Mouse (Mus musculus): ENCODE results near the gene Cpz. TPM values are rescaled to one million over a fixed set of nuclear protein-coding genes. Genes with fewer than 3 reads are reported as not detected.

Cpz gene
- 1.2 and 2.4 TPM in 2 replicates for polyA plus RNA-seq (2015; fragmentation: Nextera tagmentation; extraction: Ambion mirVana)

- H3K4me2 ChIP-seq (ENCODE audit: low read length), result peak within 1 kb of the TSS; percentile 46
- WGBS, result 3% methylated on average over 29 of the region's 29 CpGs
- ATAC-seq, result peak; percentile 72
- H3K27ac ChIP-seq (ENCODE audit: low read depth, low read length), result no peak within 1 kb of the TSS
- peak within 1 kb of the TSS; percentile 17 for H3K4me3 ChIP-seq (ENCODE audit: low read length)
- H3K27me3 ChIP-seq (replicated peaks; ENCODE audit: control insufficient read depth, insufficient read depth, low read length), result peaks cover 13% of the 10 kb centered on the region
- no peaks in the 10 kb centered on the region for H3K9me3 ChIP-seq (ENCODE audit: control insufficient read depth, low read length)
- peak within 1 kb of the TSS; percentile 57 for H3K9ac ChIP-seq (ENCODE audit: low read depth, low read length)
- peaks cover 8% of the 10 kb centered on the region for H3K4me1 ChIP-seq (ENCODE audit: control insufficient read depth, insufficient read depth, low read depth, low read length)
- no peaks in the 10 kb centered on the region for H3K36me3 ChIP-seq (ENCODE audit: control insufficient read depth, insufficient read depth, low read length)
Observed at GRCm38 (mm10) chr5:35525469-35526123, at the start of gene Cpz. Gene Cpz, minus strand, starts transcription at chr5:35525698.

DNA sequence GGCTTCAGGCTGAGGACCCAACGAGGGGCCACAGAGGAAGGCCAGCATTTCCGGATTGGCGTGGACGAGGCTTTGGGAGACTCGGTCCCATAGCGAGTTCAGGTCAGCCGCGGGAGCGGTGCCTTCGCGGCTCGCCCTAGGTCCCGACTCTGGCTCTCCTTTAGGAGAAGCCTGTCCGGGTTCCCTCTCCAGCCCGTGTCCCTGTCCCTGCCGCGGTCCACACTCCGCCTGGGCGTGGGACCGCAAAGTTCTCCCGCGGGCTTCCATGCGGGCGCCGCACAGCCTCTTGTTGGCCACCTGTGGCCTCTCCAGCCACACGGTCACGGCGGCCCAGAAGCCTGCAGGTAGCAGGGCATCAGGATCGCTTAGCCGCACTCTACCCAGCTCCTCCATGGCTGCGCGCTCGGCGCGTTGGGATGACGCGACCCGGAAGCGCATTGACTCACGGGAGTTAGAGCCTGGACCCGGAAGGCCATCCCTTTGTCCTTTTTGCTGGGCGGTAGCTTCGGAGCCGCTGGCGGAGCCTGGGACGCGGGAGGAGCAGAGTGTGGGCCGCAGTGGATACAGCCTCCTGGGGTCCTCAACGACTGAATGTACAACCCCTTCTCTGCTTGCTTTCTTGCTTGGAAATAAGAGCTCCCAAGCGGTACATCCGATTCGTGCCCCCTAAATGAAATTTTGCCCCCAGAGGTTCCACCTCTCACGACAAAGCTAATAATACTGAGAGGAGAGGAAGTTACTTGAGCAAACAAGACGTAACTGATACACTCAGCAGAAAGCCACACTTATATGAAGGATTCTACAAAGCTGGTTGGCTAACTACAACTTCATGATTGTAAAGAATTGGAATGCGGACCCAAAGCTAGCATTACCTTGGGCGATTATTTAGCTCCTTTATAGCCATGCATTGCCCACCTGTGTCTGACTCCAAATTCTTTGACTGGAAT, 49.4 kb upstream of the Cpz start, which contains the start of gene Trmt44:
Gene Trmt44 (minus strand): TSS at position 418 of the 947 bp plus-strand sequence.
- H3K36me3 ChIP-seq (ENCODE audit: control insufficient read depth, insufficient read depth, low read length), result peaks cover 8% of the 10 kb centered on the region
- H3K4me1 ChIP-seq (ENCODE audit: control insufficient read depth, insufficient read depth, low read depth, low read length), result peaks cover 12% of the 10 kb centered on the region
- peak within 1 kb of the TSS; percentile 97 for H3K4me3 ChIP-seq (ENCODE audit: low read length)
- H3K4me2 ChIP-seq (ENCODE audit: low read length), result peak within 1 kb of the TSS; percentile 97
- no peaks in the 10 kb centered on the region for H3K27me3 ChIP-seq (replicated peaks; ENCODE audit: control insufficient read depth, insufficient read depth, low read length)
- no peaks in the 10 kb centered on the region for H3K9me3 ChIP-seq (ENCODE audit: control insufficient read depth, low read length)
- peak within 1 kb of the TSS; percentile 84 for H3K27ac ChIP-seq (ENCODE audit: low read depth, low read length)
- WGBS, result 4% methylated on average over 55 of the region's 56 CpGs
- peak within 1 kb of the TSS; percentile 91 for H3K9ac ChIP-seq (ENCODE audit: low read depth, low read length)
- peak; percentile 98 for ATAC-seq

DNA sequence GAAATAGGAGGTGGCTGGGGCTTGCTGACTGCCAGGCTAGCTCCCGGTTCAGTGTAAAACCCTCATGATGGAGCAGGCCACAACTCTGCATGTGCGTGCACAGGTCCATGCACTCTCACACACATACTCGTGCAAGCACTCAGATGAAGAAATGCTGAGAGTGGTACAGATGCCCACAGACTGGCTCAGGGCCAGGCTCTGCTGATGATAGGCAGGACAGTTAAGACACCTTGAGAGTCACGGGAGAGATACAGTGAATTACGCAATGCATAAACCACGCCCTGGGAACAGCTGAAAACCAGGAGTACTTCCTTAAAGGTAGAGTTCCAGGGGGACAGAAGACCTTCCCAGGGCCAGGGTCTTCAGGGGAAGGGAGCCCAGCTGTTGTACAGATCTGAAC, 46.0 kb upstream of the Cpz start:
- H3K36me3 ChIP-seq (ENCODE audit: control insufficient read depth, insufficient read depth, low read length), result peaks cover 28% of the 10 kb centered on the region
- 97% methylated on average over 6 of the region's 6 CpGs for WGBS

DNA sequence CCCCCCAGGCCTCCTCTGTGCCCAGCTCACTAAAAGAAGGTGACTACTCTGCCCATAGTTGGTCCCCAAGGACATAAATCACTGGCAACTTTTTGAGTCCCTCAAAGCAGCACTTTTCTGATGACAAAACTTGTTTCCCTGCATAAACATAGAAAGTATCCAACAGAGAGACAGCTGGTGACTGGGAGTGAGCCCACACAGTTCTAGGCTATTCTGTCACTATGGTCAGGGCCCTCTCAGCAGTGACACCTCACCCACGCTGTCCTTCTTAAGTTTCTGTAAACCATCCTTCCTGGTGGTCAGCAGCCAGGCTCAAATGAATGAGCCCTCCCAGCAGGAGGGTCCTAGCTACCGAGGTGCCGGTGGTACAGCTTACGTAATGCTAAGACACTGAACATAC, 41.1 kb upstream of the Cpz start:
- no peak overlapping the region for H3K27ac ChIP-seq (ENCODE audit: low read depth, low read length)
- 85% methylated on average over 4 of the region's 4 CpGs for WGBS
- ATAC-seq, result no peak
- H3K4me1 ChIP-seq (ENCODE audit: control insufficient read depth, insufficient read depth, low read depth, low read length), result no peaks in the 10 kb centered on the region
- no peaks in the 10 kb centered on the region for H3K27me3 ChIP-seq (replicated peaks; ENCODE audit: control insufficient read depth, insufficient read depth, low read length)
- no peak overlapping the region for H3K4me2 ChIP-seq (ENCODE audit: low read length)
- H3K9me3 ChIP-seq (ENCODE audit: control insufficient read depth, low read length), result no peaks in the 10 kb centered on the region
- H3K9ac ChIP-seq (ENCODE audit: low read depth, low read length), result no peak overlapping the region
- no peak overlapping the region for H3K4me3 ChIP-seq (ENCODE audit: low read length)
- peaks cover 60% of the 10 kb centered on the region for H3K36me3 ChIP-seq (ENCODE audit: control insufficient read depth, insufficient read depth, low read length)

More for the DNA sequence above, 46.0 kb upstream of the Cpz start:
- Histone ChIP-seq H3K4me3 (ENCODE audit: low read length) (no peak overlapping the region), H3K4me2 (ENCODE audit: low read length) (no peak overlapping the region), H3K9me3 (ENCODE audit: control insufficient read depth, low read length) (no peaks in the 10 kb centered on the region), H3K27ac (ENCODE audit: low read depth, low read length) (no peak overlapping the region), H3K9ac (ENCODE audit: low read depth, low read length) (no peak overlapping the region), H3K27me3 (replicated peaks; ENCODE audit: control insufficient read depth, insufficient read depth, low read length) (no peaks in the 10 kb centered on the region), H3K4me1 (ENCODE audit: control insufficient read depth, insufficient read depth, low read depth, low read length) (peaks cover 12% of the 10 kb centered on the region)
- ATAC-seq, result no peak

GRCm38 (mm10) chr5:35565217-35565616, 39.7 kb upstream of the Cpz start:
- Histone ChIP-seq H3K27me3 (replicated peaks; ENCODE audit: control insufficient read depth, insufficient read depth, low read length) (no peaks in the 10 kb centered on the region), H3K27ac (ENCODE audit: low read depth, low read length) (no peak overlapping the region), H3K9me3 (ENCODE audit: control insufficient read depth, low read length) (no peaks in the 10 kb centered on the region), H3K4me2 (ENCODE audit: low read length) (no peak overlapping the region), H3K36me3 (ENCODE audit: control insufficient read depth, insufficient read depth, low read length) (peaks cover 63% of the 10 kb centered on the region), H3K4me1 (ENCODE audit: control insufficient read depth, insufficient read depth, low read depth, low read length) (no peaks in the 10 kb centered on the region), H3K9ac (ENCODE audit: low read depth, low read length) (no peak overlapping the region), H3K4me3 (ENCODE audit: low read length) (no peak overlapping the region)
- ATAC-seq, result no peak
- 96% methylated on average over 9 of the region's 9 CpGs for WGBS

DNA sequence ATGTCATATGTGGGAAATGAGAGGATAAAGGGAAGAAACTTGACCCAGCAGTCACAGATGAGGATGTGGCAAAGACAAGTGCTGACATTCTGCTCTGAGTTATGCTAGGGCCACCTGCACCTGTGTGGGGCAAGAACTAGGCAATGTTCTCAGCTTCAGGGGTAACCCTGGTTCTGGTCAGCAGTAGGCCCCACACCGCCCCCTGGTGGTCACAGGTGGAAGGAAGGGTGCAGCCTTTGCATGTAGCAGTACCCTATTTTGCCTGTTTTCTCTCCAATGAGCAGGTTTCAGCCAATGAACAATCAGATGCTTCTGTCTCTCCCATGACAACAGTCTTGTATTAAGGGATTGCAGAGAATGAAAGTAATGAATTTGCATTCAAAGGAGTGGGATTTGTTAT, 38.0 kb upstream of the Cpz start:
- peak; percentile 58 for ATAC-seq
- Histone ChIP-seq H3K27ac (ENCODE audit: low read depth, low read length) (no peak overlapping the region), H3K4me2 (ENCODE audit: low read length) (no peak overlapping the region), H3K9ac (ENCODE audit: low read depth, low read length) (no peak overlapping the region), H3K4me3 (ENCODE audit: low read length) (no peak overlapping the region), H3K9me3 (ENCODE audit: control insufficient read depth, low read length) (no peaks in the 10 kb centered on the region), H3K36me3 (ENCODE audit: control insufficient read depth, insufficient read depth, low read length) (peaks cover 59% of the 10 kb centered on the region), H3K27me3 (replicated peaks; ENCODE audit: control insufficient read depth, insufficient read depth, low read length) (no peaks in the 10 kb centered on the region), H3K4me1 (ENCODE audit: control insufficient read depth, insufficient read depth, low read depth, low read length) (no peaks in the 10 kb centered on the region)
- 0% methylated on average over 1 of the region's 1 CpGs for WGBS

DNA sequence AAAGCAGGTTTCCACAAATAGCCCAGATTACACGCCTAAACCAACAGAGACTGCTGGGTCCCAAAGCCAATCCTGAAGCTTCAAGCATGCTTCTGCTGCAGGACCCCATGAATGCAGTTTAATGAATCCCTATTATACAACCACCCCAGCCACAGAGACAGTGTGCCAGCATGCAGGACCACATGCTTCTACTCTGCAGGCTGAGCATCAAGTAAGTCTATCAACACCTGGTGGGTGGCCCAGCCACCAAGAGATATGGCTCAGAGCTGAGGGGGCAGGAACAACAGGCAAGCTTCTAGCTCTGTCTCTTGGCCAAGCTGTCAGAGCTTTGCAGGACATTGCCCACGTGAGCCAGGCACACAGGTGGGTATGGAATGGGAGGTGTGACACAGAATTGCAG, 37.1 kb upstream of the Cpz start:
- WGBS, result 78% methylated on average over 2 of the region's 2 CpGs
- no peak for ATAC-seq
- no peaks in the 10 kb centered on the region for H3K27me3 ChIP-seq (replicated peaks; ENCODE audit: control insufficient read depth, insufficient read depth, low read length)
- H3K27ac ChIP-seq (ENCODE audit: low read depth, low read length), result no peak overlapping the region
- no peak overlapping the region for H3K4me2 ChIP-seq (ENCODE audit: low read length)
- H3K9me3 ChIP-seq (ENCODE audit: control insufficient read depth, low read length), result no peaks in the 10 kb centered on the region
- no peaks in the 10 kb centered on the region for H3K4me1 ChIP-seq (ENCODE audit: control insufficient read depth, insufficient read depth, low read depth, low read length)
- H3K36me3 ChIP-seq (ENCODE audit: control insufficient read depth, insufficient read depth, low read length), result peaks cover 52% of the 10 kb centered on the region
- no peak overlapping the region for H3K9ac ChIP-seq (ENCODE audit: low read depth, low read length)
- no peak overlapping the region for H3K4me3 ChIP-seq (ENCODE audit: low read length)

DNA sequence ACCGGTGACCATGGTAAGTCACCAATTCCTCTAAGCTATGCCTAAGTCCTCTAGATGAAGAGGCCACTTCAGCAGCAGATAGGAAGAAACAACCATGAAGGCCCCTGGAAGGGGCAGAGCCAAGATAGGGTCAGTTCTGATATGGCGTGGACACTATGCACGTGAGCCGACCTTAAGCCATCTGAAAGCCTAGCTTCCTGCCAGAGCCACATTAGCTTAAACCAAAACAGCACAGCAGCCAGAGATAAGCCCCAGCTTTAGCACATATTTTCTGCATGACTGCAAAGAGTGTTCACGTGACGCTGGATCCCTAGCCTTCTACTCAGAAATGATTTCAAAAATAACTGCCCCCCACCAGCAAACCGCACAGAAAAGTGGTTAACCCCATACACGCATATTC, 33.9 kb upstream of the Cpz start:
- Histone ChIP-seq H3K9ac (ENCODE audit: low read depth, low read length) (no peak overlapping the region), H3K27me3 (replicated peaks; ENCODE audit: control insufficient read depth, insufficient read depth, low read length) (no peaks in the 10 kb centered on the region), H3K4me3 (ENCODE audit: low read length) (no peak overlapping the region), H3K4me1 (ENCODE audit: control insufficient read depth, insufficient read depth, low read depth, low read length) (no peaks in the 10 kb centered on the region), H3K27ac (ENCODE audit: low read depth, low read length) (no peak overlapping the region), H3K4me2 (ENCODE audit: low read length) (no peak overlapping the region), H3K36me3 (ENCODE audit: control insufficient read depth, insufficient read depth, low read length) (peaks cover 38% of the 10 kb centered on the region), H3K9me3 (ENCODE audit: control insufficient read depth, low read length) (no peaks in the 10 kb centered on the region)
- no peak for ATAC-seq
- 91% methylated on average over 8 of the region's 8 CpGs for WGBS

DNA sequence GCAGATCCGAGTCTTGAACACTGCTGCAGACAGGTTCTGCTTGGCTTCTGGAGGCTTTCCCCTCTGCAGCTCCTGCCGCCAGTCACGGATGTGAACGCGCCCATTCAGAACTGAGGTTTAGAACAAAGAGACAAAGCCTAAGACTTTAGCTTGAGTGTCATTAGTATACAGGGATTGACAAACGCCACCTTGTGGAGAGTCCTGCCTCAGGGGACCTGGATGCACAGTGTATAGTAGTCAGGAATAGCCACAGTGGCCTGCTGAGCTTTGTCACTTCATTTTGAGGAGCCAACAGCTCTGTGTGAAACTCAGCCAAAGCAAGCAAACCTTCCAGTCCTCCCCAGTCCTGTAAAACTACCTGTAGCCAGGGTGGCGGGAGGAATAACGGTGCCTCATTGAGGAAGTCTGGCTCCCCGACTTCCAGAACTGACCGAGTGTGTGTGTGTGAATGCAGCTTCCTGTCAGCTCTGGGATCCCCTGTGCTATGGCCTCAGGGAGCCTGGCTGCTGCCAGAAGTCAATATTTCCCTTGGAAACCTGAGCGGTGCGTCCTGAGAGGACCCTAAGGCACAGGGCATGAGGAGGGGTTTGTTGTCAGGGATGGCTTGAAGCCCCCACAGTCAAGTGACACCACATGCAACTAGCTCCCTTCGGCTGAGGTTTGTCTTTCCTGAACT, 32.6 kb upstream of the Cpz start:
- Histone ChIP-seq H3K4me1 (ENCODE audit: control insufficient read depth, insufficient read depth, low read depth, low read length) (no peaks in the 10 kb centered on the region), H3K27me3 (replicated peaks; ENCODE audit: control insufficient read depth, insufficient read depth, low read length) (no peaks in the 10 kb centered on the region), H3K9ac (ENCODE audit: low read depth, low read length) (no peak overlapping the region), H3K4me3 (ENCODE audit: low read length) (no peak overlapping the region), H3K4me2 (ENCODE audit: low read length) (no peak overlapping the region), H3K27ac (ENCODE audit: low read depth, low read length) (no peak overlapping the region), H3K36me3 (ENCODE audit: control insufficient read depth, insufficient read depth, low read length) (peaks cover 28% of the 10 kb centered on the region), H3K9me3 (ENCODE audit: control insufficient read depth, low read length) (no peaks in the 10 kb centered on the region)
- ATAC-seq, result no peak
- WGBS, result 78% methylated on average over 13 of the region's 13 CpGs
